Mouse (Mus musculus) hindbrain, embryonic 11.5 days (tissue): ENCODE data around the gene Shmt1. TPM values are rescaled to one million over a fixed set of nuclear protein-coding genes. Genes with fewer than 3 reads are reported as not detected.
"Not testable (repeated sequence)": the region's sequence is repeated elsewhere in the genome, so short reads cannot be mapped to it uniquely, and the experiment has no call there.

Experiments used
- ATAC-seq: fragments of 200-750 bp; cut with Nextera tagmentation; 2 replicates; pipeline ENCODE4 v1.8.0; 2017; ENCODE audit warnings: mild to moderate bottlenecking, moderate TSS enrichment, moderate library complexity; ENCODE audit not compliant: low FRiP score
- DNase-seq: peaks from one replicate; pipeline ENCODE4 v3.0.0-alpha.2; 2015; ENCODE audit warnings: low spot score
- H3K27ac ChIP-seq: fragments of 300-500 bp; sonication (generic); 2 replicates; pipeline ENCODE4 v1.5.1; 2014; ENCODE audit warnings: mild to moderate bottlenecking, low read depth, low read length
- H3K27me3 ChIP-seq: fragments of 300-500 bp; sonication (generic); 2 replicates; pipeline ENCODE4 v1.6.1; 2014; ENCODE audit warnings: mild to moderate bottlenecking, low read length, moderate library complexity, mixed read lengths; ENCODE audit not compliant: control insufficient read depth, insufficient read depth
- H3K36me3 ChIP-seq: fragments of 300-500 bp; sonication (generic); 2 replicates; pipeline ENCODE4 v1.6.1; 2014; ENCODE audit warnings: mild to moderate bottlenecking, low read length, moderate library complexity, mixed read lengths; ENCODE audit not compliant: control insufficient read depth, insufficient read depth
- H3K4me1 ChIP-seq: fragments of 300-500 bp; sonication (generic); replicated peaks from 2 replicates; pipeline ENCODE4 v1.6.1; 2014; ENCODE audit warnings: low read length, mixed read lengths; ENCODE audit not compliant: control insufficient read depth, insufficient read depth
- H3K4me2 ChIP-seq: fragments of 300-500 bp; sonication (generic); replicated peaks from 2 replicates; pipeline ENCODE4 v1.6.1; 2014; ENCODE audit warnings: mild to moderate bottlenecking, low read depth, low read length
- H3K4me3 ChIP-seq: fragments of 300-500 bp; sonication (generic); 2 replicates; pipeline ENCODE4 v1.5.1; 2014; ENCODE audit warnings: low read depth, low read length
- H3K9ac ChIP-seq: fragments of 300-500 bp; sonication (generic); 2 replicates; pipeline ENCODE4 v1.6.1; 2014; ENCODE audit warnings: low read depth, low read length
- H3K9me3 ChIP-seq: fragments of 300-500 bp; sonication (generic); 2 replicates; pipeline ENCODE4 v1.6.1; 2016; ENCODE audit warnings: low read length; ENCODE audit not compliant: control insufficient read depth
- WGBS: fragments of 180-500 bp; shearing (Covaris S2); extraction: QIAGEN DNeasy Blood & Tissue Kit; methylation state at CpG from one replicate; pipeline ENCODE4 v1.1.7; 2014; 5-methylcytosine and 5-hydroxymethylcytosine counted together
- polyA plus RNA-seq: library from polyadenylated mRNA; unstranded; fragments of >200 nt; fragmentation: Nextera tagmentation; extraction: Ambion mirVana; gene quantifications from 2 replicates; pipeline ENCODE4 v1.2.1, GENCODE M21; 2014

Shmt1 gene
- polyA plus RNA-seq = 32.9 and 37.3 TPM in 2 replicates

DNA sequence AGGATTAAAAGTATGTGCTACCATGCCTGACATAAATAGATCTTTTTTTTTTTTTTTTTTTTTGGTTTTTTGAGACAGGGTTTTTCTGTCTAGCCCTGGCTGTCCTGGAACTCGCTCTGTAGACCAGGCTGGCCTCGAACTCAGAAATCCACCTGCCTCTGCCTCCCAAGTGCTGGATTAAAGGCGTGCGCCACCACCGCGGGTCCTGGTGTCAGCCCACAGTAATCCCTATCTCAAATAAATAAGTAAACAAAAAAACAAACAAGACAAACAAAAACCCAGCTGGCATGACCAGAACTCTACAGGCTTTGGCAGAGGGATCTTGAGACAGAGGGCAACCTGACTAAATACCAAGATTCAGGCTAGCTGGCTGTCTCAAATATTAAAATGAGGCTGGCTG is at the start of gene Shmt1:
TSS of gene Shmt1 (minus strand) at position 101 of the 400 bp plus-strand sequence.
- not testable (repeated sequence) for H3K9me3 ChIP-seq, H3K27me3 ChIP-seq, H3K4me1 ChIP-seq, DNase-seq, H3K27ac ChIP-seq, H3K36me3 ChIP-seq, ATAC-seq
- WGBS = 33% methylated on average over 6 of the region's 6 CpGs
- H3K4me3 ChIP-seq = peak within 1 kb of the TSS; percentile 37
- H3K4me2 ChIP-seq = peak within 1 kb of the TSS; percentile 82
- peak within 1 kb of the TSS; percentile 50 for H3K9ac ChIP-seq

DNA sequence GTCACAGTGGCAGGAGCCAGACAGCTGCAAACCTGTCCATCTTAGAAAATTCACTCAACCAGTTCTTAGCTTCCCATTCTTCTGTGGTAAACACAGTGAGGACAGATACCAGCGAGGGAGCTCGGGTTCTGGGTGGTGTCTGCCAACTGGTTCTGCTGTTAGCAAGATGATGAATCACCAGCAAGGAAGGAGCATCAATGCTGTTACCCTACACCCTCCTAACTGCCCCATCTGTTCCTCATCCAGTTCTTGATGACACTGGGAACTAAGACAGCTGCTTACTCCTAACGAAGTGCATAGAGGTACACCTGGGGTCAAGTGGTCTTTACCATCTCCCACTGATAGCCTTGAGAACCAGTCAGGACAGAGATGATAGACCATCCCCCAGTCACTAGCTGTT is 45.1 kb upstream of the Shmt1 start:
- Histone ChIP-seq H3K9me3 (no peaks in the 10 kb centered on the region), H3K27ac (no peak overlapping the region), H3K36me3 (peaks cover 2% of the 10 kb centered on the region; the same call in 1 of the 2 replicates)

DNA sequence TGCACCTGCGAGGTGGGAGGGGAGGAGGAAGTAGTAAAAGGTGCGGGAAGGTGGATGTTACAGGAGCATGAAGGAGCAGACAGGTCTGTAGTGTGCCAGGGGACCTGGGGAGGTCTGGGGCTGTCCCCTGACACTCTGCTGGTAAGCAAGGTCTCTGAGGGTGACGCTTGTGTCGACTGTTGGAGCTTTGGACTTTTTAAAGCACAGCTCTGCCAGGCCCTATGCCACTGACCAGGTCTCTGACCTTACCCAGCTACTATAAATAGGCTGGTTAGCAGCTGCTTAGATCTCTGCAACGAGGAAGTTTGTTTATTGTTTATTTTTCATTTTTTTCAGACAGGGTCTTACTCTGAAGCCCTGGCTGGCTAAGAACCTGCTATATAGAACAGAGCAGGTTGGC is 33.9 kb upstream of the Shmt1 start:
- Histone ChIP-seq H3K27me3 (no peaks in the 10 kb centered on the region), H3K4me3 (no peak overlapping the region), H3K27ac (no peak overlapping the region), H3K9me3 (no peaks in the 10 kb centered on the region), H3K9ac (no peak overlapping the region), H3K4me2 (no peak overlapping the region), H3K4me1 (no peaks in the 10 kb centered on the region), H3K36me3 (no peaks in the 10 kb centered on the region)
- WGBS = 85% methylated on average over 5 of the region's 5 CpGs
- ATAC-seq = no peak
- no peak for DNase-seq

More for the DNA sequence above, 45.1 kb upstream of the Shmt1 start:
- 82% methylated on average over 3 of the region's 3 CpGs for whole genome bisulfite sequencing
- H3K4me2 ChIP-seq = no peak overlapping the region
- no peaks in the 10 kb centered on the region for H3K27me3 ChIP-seq
- no peak for ATAC-seq
- H3K4me1 ChIP-seq = no peaks in the 10 kb centered on the region
- H3K9ac ChIP-seq = no peak overlapping the region
- H3K4me3 ChIP-seq = no peak overlapping the region
- DNase-seq = no peak

DNA sequence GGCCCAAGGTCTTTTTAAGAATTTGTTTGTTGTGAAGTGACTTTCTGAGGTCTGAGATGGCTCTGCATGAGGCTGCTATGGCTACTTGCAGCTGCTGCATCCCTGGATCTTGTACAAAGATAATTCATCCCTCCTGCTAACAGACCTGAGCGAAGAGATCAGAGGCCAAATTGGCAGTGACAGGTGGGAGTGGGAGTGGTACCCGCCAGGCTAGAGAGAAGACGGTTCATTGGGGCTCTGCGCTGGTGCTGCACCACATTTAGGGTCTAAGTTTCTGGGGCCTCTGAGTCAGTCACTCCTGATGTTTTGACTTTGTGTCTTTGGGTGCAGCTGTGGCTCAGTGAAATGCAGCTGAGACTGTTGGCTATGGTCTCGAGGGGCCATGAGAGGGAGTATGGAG is 31.9 kb upstream of the Shmt1 start:
- ATAC-seq (no peak), DNase-seq (no peak)
- Histone ChIP-seq H3K36me3 (no peaks in the 10 kb centered on the region), H3K4me3 (no peak overlapping the region), H3K4me1 (no peaks in the 10 kb centered on the region), H3K9ac (no peak overlapping the region), H3K4me2 (no peak overlapping the region), H3K9me3 (no peaks in the 10 kb centered on the region), H3K27me3 (no peaks in the 10 kb centered on the region), H3K27ac (no peak overlapping the region)
- 91% methylated on average over 5 of the region's 5 CpGs for WGBS

DNA sequence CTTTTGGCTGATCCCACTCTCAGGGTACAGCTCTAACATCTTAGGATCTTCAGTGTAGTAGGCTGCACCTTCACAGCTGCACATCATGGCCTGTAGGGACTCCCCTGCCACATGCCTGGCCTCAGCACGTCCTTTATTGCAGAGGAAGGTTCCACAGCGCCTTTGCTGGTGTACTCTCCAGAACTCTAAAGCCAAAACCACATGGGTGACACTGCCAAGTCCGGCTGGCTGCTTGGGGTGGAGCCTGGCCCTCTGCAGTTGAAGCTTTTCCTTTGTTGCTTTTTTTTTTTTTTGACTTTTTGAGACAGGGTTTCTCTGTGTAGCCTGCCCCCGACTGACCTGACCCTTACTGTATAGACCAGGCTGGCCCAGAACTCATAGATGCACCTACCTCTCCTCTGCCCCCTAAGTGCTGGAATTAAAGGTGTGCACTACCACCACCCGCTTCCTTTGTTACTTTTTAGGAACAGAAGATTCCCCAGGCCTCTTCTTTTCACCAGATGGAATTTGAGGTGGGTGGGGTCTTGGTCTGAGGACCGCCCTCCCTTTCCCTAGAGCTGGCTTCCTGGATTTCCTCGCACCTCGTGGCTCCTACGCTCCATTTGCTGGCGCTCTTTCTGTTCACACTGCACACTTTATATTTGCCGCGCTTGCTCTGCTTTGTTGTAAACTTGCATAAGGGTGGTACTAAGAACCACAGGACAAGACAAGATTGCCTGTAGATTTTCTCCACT is 30.1 kb upstream of the Shmt1 start:
- no peaks in the 10 kb centered on the region for H3K27me3 ChIP-seq
- no peak for DNase-seq
- no peaks in the 10 kb centered on the region for H3K9me3 ChIP-seq
- H3K9ac ChIP-seq = no peak overlapping the region
- H3K36me3 ChIP-seq = no peaks in the 10 kb centered on the region
- H3K4me2 ChIP-seq = no peak overlapping the region
- H3K27ac ChIP-seq = no peak overlapping the region
- WGBS = 82% methylated on average over 12 of the region's 12 CpGs
- no peak overlapping the region for H3K4me3 ChIP-seq
- no peaks in the 10 kb centered on the region for H3K4me1 ChIP-seq
- no peak for ATAC-seq

DNA sequence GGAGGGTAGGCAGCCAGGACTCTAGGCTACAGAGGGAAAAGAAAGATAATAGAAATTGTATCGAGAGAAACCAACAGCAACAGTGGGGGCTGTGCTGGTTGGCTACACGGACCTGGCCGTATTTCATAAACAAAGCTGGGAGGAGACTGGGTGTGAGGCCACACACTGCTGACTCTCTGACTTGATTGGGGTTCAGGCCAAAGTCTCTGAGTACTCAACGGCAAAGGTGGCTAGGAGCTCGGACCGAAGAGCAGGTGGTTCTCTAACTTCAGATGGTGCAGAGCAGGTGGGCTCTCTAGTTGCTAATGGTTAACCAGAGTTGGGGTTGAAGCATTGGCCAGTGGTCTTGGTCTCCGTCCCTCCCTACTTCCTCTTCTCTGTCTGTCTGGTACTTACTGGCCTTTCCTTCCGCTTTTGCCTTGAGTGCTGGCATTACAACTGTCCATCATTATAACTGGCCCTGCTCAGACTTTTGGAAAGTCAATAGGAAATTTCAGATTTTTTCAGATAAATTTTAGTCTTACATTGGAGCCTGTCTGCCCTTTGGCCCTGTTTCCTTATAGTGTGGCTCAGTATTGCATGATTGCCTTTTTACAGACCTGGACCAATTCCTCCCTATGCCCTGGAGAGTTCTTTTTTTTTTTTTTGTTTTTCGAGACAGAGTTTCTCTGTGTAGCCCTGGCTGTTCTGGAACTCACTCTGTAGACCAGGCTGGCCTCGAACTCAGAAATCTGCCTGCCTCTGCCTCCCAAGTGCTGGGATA is 26.3 kb upstream of the Shmt1 start:
- Histone ChIP-seq H3K27me3 (no peaks in the 10 kb centered on the region), H3K9ac (no peak overlapping the region), H3K4me1 (no peaks in the 10 kb centered on the region), H3K36me3 (no peaks in the 10 kb centered on the region), H3K4me2 (no peak overlapping the region), H3K4me3 (no peak overlapping the region), H3K9me3 (no peaks in the 10 kb centered on the region), H3K27ac (no peak overlapping the region)
- 96% methylated on average over 10 of the region's 10 CpGs for WGBS
- ATAC-seq (no peak), DNase-seq (no peak)

DNA sequence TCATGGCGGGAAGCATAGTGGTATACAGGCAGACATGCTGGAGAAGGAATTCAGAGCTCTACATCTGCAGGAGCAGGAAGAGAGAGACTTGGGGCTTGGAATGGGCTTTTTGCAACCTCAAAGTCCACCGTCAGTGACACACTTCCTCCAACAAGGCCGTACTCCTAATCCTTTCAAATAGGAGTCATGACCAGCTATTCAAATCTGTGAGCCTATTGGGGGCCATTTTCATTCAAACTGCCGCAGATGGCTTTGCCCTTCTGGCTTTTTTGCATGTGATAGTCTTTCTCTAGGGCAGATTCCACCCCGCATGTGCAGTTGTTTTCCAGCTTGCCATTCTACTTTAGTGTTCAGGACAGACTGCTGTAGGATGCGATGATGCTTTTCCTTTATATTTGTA is 25.4 kb upstream of the Shmt1 start:
- H3K4me2 ChIP-seq = no peak overlapping the region
- H3K4me3 ChIP-seq = no peak overlapping the region
- H3K27ac ChIP-seq = no peak overlapping the region
- DNase-seq (no peak), ATAC-seq (no peak)
- WGBS = 91% methylated on average over 6 of the region's 6 CpGs
- no peak overlapping the region for H3K9ac ChIP-seq
- H3K4me1 ChIP-seq = no peaks in the 10 kb centered on the region
- H3K36me3 ChIP-seq = no peaks in the 10 kb centered on the region
- H3K9me3 ChIP-seq = no peaks in the 10 kb centered on the region
- no peaks in the 10 kb centered on the region for H3K27me3 ChIP-seq

DNA sequence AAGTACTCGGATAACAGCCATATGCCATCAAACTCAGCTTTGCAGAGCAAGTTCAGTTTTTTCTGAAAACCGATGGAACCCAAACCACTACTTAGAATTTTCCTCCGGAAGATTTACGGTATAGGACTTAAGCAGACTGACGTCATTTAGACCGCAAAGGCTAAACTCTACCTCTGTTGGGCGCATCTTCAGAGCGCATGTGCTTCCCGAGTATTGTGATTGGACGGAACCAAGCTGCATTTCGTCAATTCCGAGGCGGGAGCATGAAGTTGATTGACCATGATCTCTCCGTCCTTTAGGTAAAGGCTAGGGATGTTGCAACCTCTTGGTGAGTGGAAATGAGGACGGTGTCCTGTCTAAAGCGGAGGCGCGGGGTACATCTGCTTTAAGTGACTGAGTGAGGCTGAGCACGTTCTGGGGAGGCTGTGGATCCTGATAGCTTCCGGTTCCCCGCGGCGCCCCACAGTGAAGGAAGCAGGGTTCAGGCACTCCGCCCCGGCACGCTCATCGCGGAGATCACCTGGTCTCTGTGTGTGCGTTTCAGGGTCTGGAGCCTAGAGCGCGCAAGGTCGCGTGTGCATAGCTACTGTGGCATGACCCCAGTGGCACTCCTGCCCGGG is 19.0 kb upstream of the Shmt1 start, which contains the start of gene Dhrs7b:
TSS of gene Dhrs7b (plus strand) at position 199 of the 620 bp plus-strand sequence.
- under 1% methylated on average over 34 of the region's 34 CpGs for WGBS
- H3K27ac ChIP-seq = peak within 1 kb of the TSS; percentile 45; the same call in 1 of the 2 replicates
- no peaks in the 10 kb centered on the region for H3K4me1 ChIP-seq
- DNase-seq (peak; percentile 84), ATAC-seq (peak; percentile 90)
- H3K4me2 ChIP-seq = peak within 1 kb of the TSS; percentile 81
- no peaks in the 10 kb centered on the region for H3K9me3 ChIP-seq
- H3K9ac ChIP-seq = peak within 1 kb of the TSS; percentile 69
- H3K4me3 ChIP-seq = peak within 1 kb of the TSS; percentile 72
- H3K36me3 ChIP-seq = no peaks in the 10 kb centered on the region
- H3K27me3 ChIP-seq = no peaks in the 10 kb centered on the region
